Mouse (Mus musculus) liver, postnatal 0 days (tissue): ENCODE measurements around the gene Inha. TPM values are rescaled to one million over a fixed set of nuclear protein-coding genes. Genes with fewer than 3 reads are reported as not detected.
A peak's percentile ranks its signal among the peaks of the same experiment; 100 is the strongest.

Source experiments
- ATAC-seq: fragments of 200-750 bp; cut with Nextera tagmentation; 2 replicates; pipeline ENCODE4 v1.8.0; 2017; ENCODE audit warnings: mild to moderate bottlenecking, moderate library complexity
- DNase-seq: peaks from one replicate; pipeline ENCODE4 v3.0.0-alpha.2; 2016
- H3K27ac ChIP-seq: fragments of 300-500 bp; sonication (generic); 2 replicates; pipeline ENCODE4 v1.5.1; 2014; ENCODE audit warnings: antibody characterized with exemption, moderate library complexity, mild to moderate bottlenecking, low read depth
- H3K27me3 ChIP-seq: fragments of 300-500 bp; sonication (generic); 2 replicates; pipeline ENCODE4 v1.6.1; 2014; ENCODE audit warnings: low read length, control low read depth, mixed read lengths; ENCODE audit not compliant: insufficient read depth
- H3K36me3 ChIP-seq: fragments of 300-500 bp; sonication (generic); replicated peaks from 2 replicates; pipeline ENCODE4 v1.6.1; 2014; ENCODE audit warnings: mild to moderate bottlenecking, control low read depth, low read length, moderate library complexity, mixed read lengths; ENCODE audit not compliant: insufficient read depth
- H3K4me1 ChIP-seq: fragments of 300-500 bp; sonication (generic); 2 replicates; pipeline ENCODE4 v1.6.1; 2014; ENCODE audit warnings: antibody characterized with exemption, mild to moderate bottlenecking, control low read depth; ENCODE audit not compliant: insufficient read depth
- H3K4me2 ChIP-seq: fragments of 300-500 bp; sonication (generic); 2 replicates; pipeline ENCODE4 v1.6.1; 2014; ENCODE audit warnings: low read depth, mild to moderate bottlenecking, low read length, moderate library complexity, mixed read lengths
- H3K4me3 ChIP-seq: fragments of 300-500 bp; sonication (generic); 2 replicates; pipeline ENCODE4 v1.5.1; 2014; ENCODE audit warnings: low read depth, low read length
- H3K9ac ChIP-seq: fragments of 300-500 bp; sonication (generic); replicated peaks from 2 replicates; pipeline ENCODE4 v1.6.1; 2014; ENCODE audit warnings: mild to moderate bottlenecking, moderate library complexity
- H3K9me3 ChIP-seq: fragments of 300-500 bp; sonication (generic); 2 replicates; pipeline ENCODE4 v1.6.1; 2016; ENCODE audit warnings: mild to moderate bottlenecking, control low read depth, low read length, mixed read lengths
- CTCF ChIP-seq: sonication (generic); IDR thresholded peaks from 2 replicates; pipeline ENCODE4 v1.5.1; 2016; ENCODE audit warnings: antibody characterized with exemption, low read depth
- EP300 ChIP-seq: IDR thresholded peaks from 2 replicates; pipeline ENCODE4 v1.6.1; 2016; ENCODE audit warnings: antibody characterized with exemption, low read depth, mild to moderate bottlenecking
- WGBS: fragments of 180-500 bp; shearing (Covaris S2); extraction: QIAGEN DNeasy Blood & Tissue Kit; methylation state at CpG from one replicate; pipeline ENCODE4 v1.1.7; 2014; ENCODE audit not compliant: insufficient replicate concordance; 5-methylcytosine and 5-hydroxymethylcytosine counted together
- polyA plus RNA-seq: library from polyadenylated mRNA; unstranded; fragments of >200 nt; fragmentation: Nextera tagmentation; extraction: Ambion mirVana; gene quantifications from 2 replicates; pipeline ENCODE4 v1.2.1, GENCODE M21; 2015

Gene Inha
- polyA plus RNA-seq, 1 experiment from 2014 or later: 0.33 TPM

DNA sequence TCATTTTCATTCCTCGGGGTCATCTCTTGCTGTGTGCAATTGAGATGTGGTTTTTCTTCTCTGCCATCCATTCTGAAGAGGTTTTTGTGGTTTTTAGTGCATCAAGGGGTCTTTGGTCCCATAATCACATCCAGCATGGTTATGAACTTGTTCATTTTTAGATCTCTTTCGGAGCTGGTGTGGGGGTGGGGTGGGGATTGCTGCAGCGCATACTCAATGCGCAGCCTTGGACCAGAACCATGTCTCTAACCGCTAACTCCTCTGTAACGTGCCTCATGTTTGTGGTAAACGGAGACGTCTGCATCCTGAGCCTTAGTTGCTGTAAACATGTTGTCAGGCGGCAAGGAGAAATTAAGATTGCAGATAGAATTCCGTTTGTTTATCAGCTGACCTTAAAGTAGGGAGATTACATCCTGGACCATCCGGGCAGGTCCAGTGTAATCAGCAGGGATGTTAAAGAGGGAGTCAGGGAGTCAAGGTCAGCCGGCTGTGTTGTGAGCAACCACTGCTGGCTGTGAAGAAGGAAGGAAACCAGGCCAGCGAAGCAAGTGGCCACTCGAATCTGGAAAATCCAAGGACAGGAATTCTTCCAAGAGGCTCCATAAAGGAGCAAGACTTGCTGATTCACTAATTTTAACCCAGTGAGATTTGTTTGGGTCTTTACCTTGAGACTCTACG is 10.0 kb downstream of the Inha start:
- H3K27ac ChIP-seq: no peak overlapping the region
- H3K9ac ChIP-seq: no peak overlapping the region
- no peak for DNase-seq
- no peak overlapping the region for H3K4me3 ChIP-seq
- no peak overlapping the region for H3K4me2 ChIP-seq
- no peaks in the 10 kb centered on the region for H3K9me3 ChIP-seq
- no peaks in the 10 kb centered on the region for H3K27me3 ChIP-seq
- WGBS: 63% methylated on average over 15 of the region's 15 CpGs
- no peaks in the 10 kb centered on the region for H3K36me3 ChIP-seq
- TF ChIP-seq EP300 (no peak), CTCF (no peak)
- peaks cover 6% of the 10 kb centered on the region for H3K4me1 ChIP-seq
- ATAC-seq: no peak

DNA sequence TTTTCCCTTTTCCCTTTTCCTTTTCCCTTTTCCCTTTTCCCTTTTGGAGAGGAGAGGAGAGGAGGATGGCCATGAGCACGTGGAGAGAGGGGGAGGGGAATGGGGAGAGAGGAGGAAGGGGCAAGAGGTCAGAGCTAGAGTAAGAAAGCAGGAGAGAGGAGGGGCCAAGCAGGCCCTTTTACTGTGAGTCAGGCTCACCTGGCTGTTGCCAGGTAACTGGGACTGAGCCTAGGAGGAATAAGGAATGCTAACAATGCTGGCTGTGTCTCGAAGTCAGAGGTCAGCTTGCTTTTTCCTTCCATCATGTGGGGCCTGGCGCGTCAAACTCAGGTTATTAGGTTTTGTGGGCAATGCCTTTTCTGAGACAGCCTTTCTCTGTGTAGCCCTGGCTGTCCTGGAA is 11.1 kb downstream of the Inha start:
- WGBS: 66% methylated on average over 4 of the region's 4 CpGs
- DNase-seq (no peak), ATAC-seq (no peak)
- H3K4me2 ChIP-seq: no peak overlapping the region
- no peaks in the 10 kb centered on the region for H3K9me3 ChIP-seq
- no peaks in the 10 kb centered on the region for H3K36me3 ChIP-seq
- no peaks in the 10 kb centered on the region for H3K27me3 ChIP-seq
- no peak overlapping the region for H3K9ac ChIP-seq
- TF ChIP-seq CTCF (no peak), EP300 (no peak)
- H3K4me1 ChIP-seq: peaks cover 9% of the 10 kb centered on the region
- H3K4me3 ChIP-seq: no peak overlapping the region
- H3K27ac ChIP-seq: no peak overlapping the region

DNA sequence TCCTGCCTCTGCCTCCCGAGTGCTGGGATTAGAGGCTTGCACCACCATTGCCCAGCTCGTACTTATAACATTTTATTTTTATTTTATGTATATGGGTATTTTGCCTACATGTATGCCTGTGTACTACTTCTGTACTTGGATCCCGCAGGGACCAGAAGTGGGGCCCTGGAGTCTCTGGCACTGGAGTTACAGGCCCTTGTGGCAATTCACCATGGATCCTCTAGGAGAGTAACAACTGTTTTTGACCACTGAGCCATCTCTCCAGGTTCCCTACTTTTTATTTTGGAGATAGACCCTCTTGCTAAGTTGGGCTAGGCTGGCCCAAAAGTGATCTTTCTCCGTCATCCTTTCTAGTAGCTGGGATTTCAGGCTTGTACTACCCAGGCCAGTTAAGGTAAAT is 11.6 kb downstream of the Inha start:
- Histone ChIP-seq H3K9me3 (no peaks in the 10 kb centered on the region), H3K4me1 (peaks cover 9% of the 10 kb centered on the region), H3K27me3 (no peaks in the 10 kb centered on the region), H3K4me3 (no peak overlapping the region), H3K36me3 (no peaks in the 10 kb centered on the region), H3K9ac (no peak overlapping the region), H3K27ac (no peak overlapping the region), H3K4me2 (no peak overlapping the region)
- no peak for ATAC-seq
- no peak for TF ChIP-seq EP300
- TF ChIP-seq CTCF: no peak
- 76% methylated on average over 4 of the region's 4 CpGs for WGBS
- no peak for DNase-seq

DNA sequence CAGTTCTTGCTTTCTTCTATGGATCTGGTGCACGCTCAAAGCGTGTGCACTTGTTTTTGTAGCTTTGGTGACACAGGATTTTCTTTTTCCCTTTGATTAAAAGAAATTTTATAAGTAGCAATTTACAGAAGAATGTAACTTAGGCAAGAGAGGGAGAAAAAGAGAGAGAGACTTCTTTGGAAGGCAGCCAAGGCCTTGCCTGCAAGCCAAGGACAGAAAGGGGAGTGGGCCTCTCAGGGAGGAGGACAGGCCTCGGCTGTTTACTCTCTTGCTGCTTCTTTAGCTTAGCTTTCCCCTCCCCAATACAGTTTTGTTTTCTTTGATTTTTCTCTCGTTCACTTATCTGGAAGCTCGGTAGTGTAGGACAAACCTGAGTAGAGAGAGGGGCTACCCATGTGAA is 12.7 kb downstream of the Inha start:
- Histone ChIP-seq H3K9me3 (no peaks in the 10 kb centered on the region), H3K4me2 (no peak overlapping the region), H3K4me3 (no peak overlapping the region), H3K27ac (no peak overlapping the region), H3K36me3 (no peaks in the 10 kb centered on the region), H3K9ac (no peak overlapping the region), H3K27me3 (no peaks in the 10 kb centered on the region), H3K4me1 (peaks cover 9% of the 10 kb centered on the region)
- TF ChIP-seq CTCF (no peak), EP300 (no peak)
- DNase-seq: no peak
- ATAC-seq: no peak
- WGBS: 67% methylated on average over 5 of the region's 5 CpGs

DNA sequence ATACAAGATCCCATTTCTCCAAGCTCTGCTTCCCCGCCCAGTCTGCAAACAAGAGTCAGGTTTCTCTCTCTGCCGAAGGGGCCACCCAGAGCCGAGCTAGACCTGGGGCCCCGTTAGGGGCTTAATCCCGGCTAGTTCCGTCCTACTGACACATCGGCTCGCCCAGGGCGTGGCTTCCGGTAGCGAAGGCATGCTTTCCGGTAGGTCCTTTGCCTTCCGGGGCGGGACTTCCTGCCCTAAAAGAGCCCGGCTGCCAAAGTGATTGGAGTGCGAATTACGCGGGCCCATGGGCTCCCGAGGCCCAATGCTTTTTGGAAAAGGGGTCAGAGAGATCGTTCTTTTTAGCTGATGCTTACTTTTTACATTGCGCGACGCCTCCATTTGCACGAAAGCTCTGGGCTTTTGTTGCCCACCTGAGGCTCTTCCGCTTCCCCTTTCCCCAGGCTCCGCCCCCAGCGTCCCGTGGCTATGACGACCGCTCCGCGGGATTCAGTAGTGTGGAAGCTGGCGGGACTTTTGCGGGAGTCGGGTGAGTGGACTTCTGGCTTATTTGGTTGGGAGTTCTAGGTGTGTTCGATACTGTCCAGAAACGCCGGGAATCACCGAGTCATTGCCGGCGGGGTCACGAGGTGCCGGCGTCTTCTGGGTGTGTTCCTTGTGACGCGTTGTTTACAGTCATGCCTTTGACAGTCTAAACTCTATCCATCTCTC is 14.6 kb downstream of the Inha start, which contains the start of gene Stk11ip:
Gene Stk11ip, plus strand, starts transcription at position 209 of the 711 bp plus-strand sequence.
- DNase-seq: peak; percentile 95
- peak within 1 kb of the TSS; percentile 83 for H3K4me2 ChIP-seq
- peak within 1 kb of the TSS; percentile 93 for H3K27ac ChIP-seq
- no peaks in the 10 kb centered on the region for H3K9me3 ChIP-seq
- under 1% methylated on average over 46 of the region's 46 CpGs for WGBS
- peak; percentile 98 for ATAC-seq
- peaks cover 9% of the 10 kb centered on the region for H3K4me1 ChIP-seq
- H3K9ac ChIP-seq: peak within 1 kb of the TSS; percentile 81
- 0 out of 2 replicates have a peak, but pooled peaks cover under 1% of the 10 kb centered on the region for H3K36me3 ChIP-seq
- no peaks in the 10 kb centered on the region for H3K27me3 ChIP-seq
- TF ChIP-seq CTCF: no peak
- TF ChIP-seq EP300: peak; percentile 65
- H3K4me3 ChIP-seq: peak within 1 kb of the TSS; percentile 81

DNA sequence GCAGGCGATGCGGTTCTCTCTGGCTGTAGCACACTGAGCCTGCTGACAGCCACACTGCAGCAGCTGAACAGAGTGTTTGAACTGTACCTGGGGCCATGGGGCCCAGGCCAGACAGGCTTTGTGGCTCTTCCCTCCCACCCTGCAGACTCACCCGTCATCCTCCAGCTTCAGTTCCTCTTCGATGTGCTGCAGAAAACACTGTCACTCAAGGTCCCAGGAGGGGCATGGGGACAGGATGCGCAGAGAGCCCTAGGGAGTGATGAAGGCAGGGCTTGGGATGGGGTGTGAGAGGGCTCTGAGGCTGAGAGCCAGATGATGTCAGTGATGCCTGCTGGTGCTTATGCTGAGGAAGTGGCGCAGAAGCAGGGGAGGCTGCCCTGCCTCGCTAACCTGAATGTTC is 17.8 kb downstream of the Inha start:
- Histone ChIP-seq H3K9me3 (no peaks in the 10 kb centered on the region), H3K36me3 (peaks cover 14% of the 10 kb centered on the region; the same call in 1 of the 2 replicates), H3K27ac (no peak overlapping the region), H3K27me3 (no peaks in the 10 kb centered on the region), H3K4me1 (peaks cover 9% of the 10 kb centered on the region), H3K4me3 (no peak overlapping the region), H3K4me2 (no peak overlapping the region), H3K9ac (no peak overlapping the region)
- TF ChIP-seq EP300: no peak
- no peak for ATAC-seq
- 57% methylated on average over 7 of the region's 7 CpGs for WGBS
- peak; percentile 49 for DNase-seq
